Mouse (Mus musculus): Measurements from ENCODE around the gene Arhgef33. TPM values are rescaled to one million over a fixed set of nuclear protein-coding genes. Genes with fewer than 3 reads are reported as not detected.
A peak's percentile ranks its signal among the peaks of the same experiment; 100 is the strongest.

Arhgef33 gene
- polyA plus RNA-seq, 1 experiment: not detected

GRCm38 (mm10) chr17:80324521-80324920, 17.3 kb downstream of the Arhgef33 start:
- TF ChIP-seq EP300 (IDR thresholded peaks at IDR 0.05; ENCODE audit: insufficient read depth, low read depth, low read length): no peak
- TF ChIP-seq POLR2A (IDR thresholded peaks at IDR 0.05; ENCODE audit: insufficient read depth, low read length): no peak
- no peak for TF ChIP-seq CTCF (IDR thresholded peaks at IDR 0.05; ENCODE audit: low read depth, low read length)
- Histone ChIP-seq H3K27me3 (ENCODE audit: control insufficient read depth, insufficient read depth, low read length, poor library complexity, severe bottlenecking) (no peaks in the 10 kb centered on the region), H3K9ac (ENCODE audit: low read depth, poor library complexity, severe bottlenecking) (no peak overlapping the region), H3K27ac (ENCODE audit: insufficient read depth, low read length) (no peak overlapping the region), H3K4me3 (ENCODE audit: low read depth, low read length) (no peak overlapping the region), H3K4me1 (ENCODE audit: control insufficient read depth, insufficient read depth, low read length) (no peaks in the 10 kb centered on the region), H3K9me3 (replicated peaks; ENCODE audit: control insufficient read depth, insufficient read depth, low read length, poor library complexity, severe bottlenecking) (no peaks in the 10 kb centered on the region), H3K36me3 (ENCODE audit: control insufficient read depth, insufficient read depth, low read length, poor library complexity, severe bottlenecking) (no peaks in the 10 kb centered on the region)

- Histone ChIP-seq H3K27ac (ENCODE audit: insufficient read depth, low read length) (no peak overlapping the region), H3K9me3 (replicated peaks; ENCODE audit: control insufficient read depth, insufficient read depth, low read length, poor library complexity, severe bottlenecking) (no peaks in the 10 kb centered on the region), H3K4me1 (ENCODE audit: control insufficient read depth, insufficient read depth, low read length) (no peaks in the 10 kb centered on the region), H3K36me3 (ENCODE audit: control insufficient read depth, insufficient read depth, low read length, poor library complexity, severe bottlenecking) (no peaks in the 10 kb centered on the region), H3K9ac (ENCODE audit: low read depth, poor library complexity, severe bottlenecking) (no peak overlapping the region), H3K27me3 (ENCODE audit: control insufficient read depth, insufficient read depth, low read length, poor library complexity, severe bottlenecking) (no peaks in the 10 kb centered on the region), H3K4me3 (ENCODE audit: low read depth, low read length) (no peak overlapping the region)
- TF ChIP-seq POLR2A (IDR thresholded peaks at IDR 0.05; ENCODE audit: insufficient read depth, low read length) (no peak), CTCF (IDR thresholded peaks at IDR 0.05; ENCODE audit: low read depth, low read length) (no peak)
Measured at GRCm38 (mm10) chr17:80325456-80325855, 18.2 kb downstream of the Arhgef33 start.

GRCm38 (mm10) chr17:80326431-80326830, 19.2 kb downstream of the Arhgef33 start:
- no peaks in the 10 kb centered on the region for H3K27me3 ChIP-seq (ENCODE audit: control insufficient read depth, insufficient read depth, low read length, poor library complexity, severe bottlenecking)
- H3K4me3 ChIP-seq (ENCODE audit: low read depth, low read length): no peak overlapping the region
- no peak overlapping the region for H3K27ac ChIP-seq (ENCODE audit: insufficient read depth, low read length)
- no peaks in the 10 kb centered on the region for H3K4me1 ChIP-seq (ENCODE audit: control insufficient read depth, insufficient read depth, low read length)
- H3K9me3 ChIP-seq (replicated peaks; ENCODE audit: control insufficient read depth, insufficient read depth, low read length, poor library complexity, severe bottlenecking): no peaks in the 10 kb centered on the region
- no peaks in the 10 kb centered on the region for H3K36me3 ChIP-seq (ENCODE audit: control insufficient read depth, insufficient read depth, low read length, poor library complexity, severe bottlenecking)
- H3K9ac ChIP-seq (ENCODE audit: low read depth, poor library complexity, severe bottlenecking): no peak overlapping the region
- TF ChIP-seq POLR2A (IDR thresholded peaks at IDR 0.05; ENCODE audit: insufficient read depth, low read length) (no peak), CTCF (IDR thresholded peaks at IDR 0.05; ENCODE audit: low read depth, low read length) (no peak), EP300 (IDR thresholded peaks at IDR 0.05; ENCODE audit: insufficient read depth, low read depth, low read length) (no peak)

GRCm38 (mm10) chr17:80332386-80332785, 25.2 kb downstream of the Arhgef33 start:
- H3K36me3 ChIP-seq (ENCODE audit: control insufficient read depth, insufficient read depth, low read length, poor library complexity, severe bottlenecking): no peaks in the 10 kb centered on the region
- H3K27ac ChIP-seq (ENCODE audit: insufficient read depth, low read length): no peak overlapping the region
- H3K9me3 ChIP-seq (replicated peaks; ENCODE audit: control insufficient read depth, insufficient read depth, low read length, poor library complexity, severe bottlenecking): no peaks in the 10 kb centered on the region
- TF ChIP-seq CTCF (IDR thresholded peaks at IDR 0.05; ENCODE audit: low read depth, low read length) (peak; percentile 57), EP300 (IDR thresholded peaks at IDR 0.05; ENCODE audit: insufficient read depth, low read depth, low read length) (no peak)
- H3K4me1 ChIP-seq (ENCODE audit: control insufficient read depth, insufficient read depth, low read length): no peaks in the 10 kb centered on the region
- no peaks in the 10 kb centered on the region for H3K27me3 ChIP-seq (ENCODE audit: control insufficient read depth, insufficient read depth, low read length, poor library complexity, severe bottlenecking)
- H3K9ac ChIP-seq (ENCODE audit: low read depth, poor library complexity, severe bottlenecking): no peak overlapping the region
- H3K4me3 ChIP-seq (ENCODE audit: low read depth, low read length): no peak overlapping the region

DNA sequence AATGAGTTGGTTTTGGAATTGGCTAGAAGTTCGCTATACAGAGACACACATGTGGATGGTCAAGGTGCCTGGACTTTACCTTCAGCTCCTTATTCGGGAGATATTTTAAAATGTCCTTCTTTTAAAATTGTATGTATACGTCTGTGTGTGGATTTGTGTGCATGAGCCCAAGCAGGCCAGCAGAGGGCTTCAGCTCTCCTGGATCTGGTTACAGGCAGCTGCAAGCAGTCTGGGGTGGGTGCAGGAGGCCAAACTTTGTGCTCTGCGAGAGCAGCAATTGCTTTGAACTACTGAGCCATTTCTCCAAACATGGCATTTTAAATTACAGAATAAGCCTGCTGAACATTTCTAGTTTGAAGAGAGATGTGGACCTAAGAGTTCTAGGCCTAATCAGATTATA, 38.1 kb downstream of the Arhgef33 start:
- Histone ChIP-seq H3K9ac (ENCODE audit: low read depth, poor library complexity, severe bottlenecking) (no peak overlapping the region), H3K36me3 (ENCODE audit: control insufficient read depth, insufficient read depth, low read length, poor library complexity, severe bottlenecking) (no peaks in the 10 kb centered on the region), H3K4me1 (ENCODE audit: control insufficient read depth, insufficient read depth, low read length) (no peaks in the 10 kb centered on the region), H3K27ac (ENCODE audit: insufficient read depth, low read length) (no peak overlapping the region), H3K9me3 (replicated peaks; ENCODE audit: control insufficient read depth, insufficient read depth, low read length, poor library complexity, severe bottlenecking) (no peaks in the 10 kb centered on the region; the same call in 1 of the 2 replicates), H3K27me3 (ENCODE audit: control insufficient read depth, insufficient read depth, low read length, poor library complexity, severe bottlenecking) (no peaks in the 10 kb centered on the region), H3K4me3 (ENCODE audit: low read depth, low read length) (no peak overlapping the region)
- TF ChIP-seq CTCF (IDR thresholded peaks at IDR 0.05; ENCODE audit: low read depth, low read length) (peak; percentile 57), POLR2A (IDR thresholded peaks at IDR 0.05; ENCODE audit: insufficient read depth, low read length) (no peak), EP300 (IDR thresholded peaks at IDR 0.05; ENCODE audit: insufficient read depth, low read depth, low read length) (no peak)

DNA sequence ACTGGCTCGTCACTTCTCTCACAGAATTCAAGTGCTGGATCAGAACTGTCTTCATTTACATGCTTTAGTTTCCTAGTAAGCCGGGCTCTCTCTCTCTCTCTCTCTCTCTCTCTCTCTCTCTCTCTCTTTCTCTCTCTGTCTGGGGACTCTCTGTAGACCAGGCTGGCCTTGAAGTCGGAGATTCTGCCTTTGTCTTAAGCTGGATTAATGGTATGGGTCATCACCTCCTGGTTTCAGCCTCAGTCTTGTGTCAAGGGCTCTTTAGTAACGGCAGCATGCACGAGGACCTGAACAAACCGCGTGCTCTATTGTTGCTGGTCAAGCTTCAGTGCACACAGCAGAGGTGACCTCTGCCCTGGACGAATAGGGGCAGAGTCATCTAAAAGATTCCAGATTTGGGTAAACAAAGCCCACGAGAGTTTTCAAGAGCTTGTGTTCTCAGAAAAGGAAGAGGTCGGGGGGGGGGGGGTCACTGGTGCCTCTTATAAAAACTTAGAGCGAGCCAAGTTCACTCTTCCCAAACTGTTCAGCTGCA, 39.5 kb downstream of the Arhgef33 start:
- H3K36me3 ChIP-seq (ENCODE audit: control insufficient read depth, insufficient read depth, low read length, poor library complexity, severe bottlenecking): no peaks in the 10 kb centered on the region
- H3K4me3 ChIP-seq (ENCODE audit: low read depth, low read length): no peak overlapping the region
- no peak overlapping the region for H3K9ac ChIP-seq (ENCODE audit: low read depth, poor library complexity, severe bottlenecking)
- H3K27me3 ChIP-seq (ENCODE audit: control insufficient read depth, insufficient read depth, low read length, poor library complexity, severe bottlenecking): no peaks in the 10 kb centered on the region
- no peaks in the 10 kb centered on the region; the same call in 1 of the 2 replicates for H3K9me3 ChIP-seq (replicated peaks; ENCODE audit: control insufficient read depth, insufficient read depth, low read length, poor library complexity, severe bottlenecking)
- H3K4me1 ChIP-seq (ENCODE audit: control insufficient read depth, insufficient read depth, low read length): no peaks in the 10 kb centered on the region
- no peak overlapping the region for H3K27ac ChIP-seq (ENCODE audit: insufficient read depth, low read length)
- TF ChIP-seq CTCF (IDR thresholded peaks at IDR 0.05; ENCODE audit: low read depth, low read length) (no peak), POLR2A (IDR thresholded peaks at IDR 0.05; ENCODE audit: insufficient read depth, low read length) (no peak), EP300 (IDR thresholded peaks at IDR 0.05; ENCODE audit: insufficient read depth, low read depth, low read length) (no peak)

Measured in ES-Bruce4 (cell line).